Comparison of ENCODE assay signal across 8 mouse cellular contexts in genomic region chr11:115473626-115474275, GRCm38 (mm10). TPM values are rescaled to one million over a fixed set of nuclear protein-coding genes. Genes with fewer than 3 reads are reported as not detected.
A peak's percentile ranks its signal among the peaks of the same experiment; 100 is the strongest.
DNase-seq lines count a peak whose midpoint lies in the region; ATAC-seq and TF ChIP-seq lines count a peak whose summit lies in the region.

No protein-coding gene starts in this region.

- 12% methylated on average over 15 of the region's 15 CpGs for WGBS in embryonic facial prominence, embryonic 14.5 days
- WGBS in limb, embryonic 14.5 days, result 10% methylated on average over 15 of the region's 15 CpGs

- TF ChIP-seq POLR2A in limb, embryonic 14.5 days (IDR thresholded peaks at IDR 0.05; ENCODE audit: borderline replicate concordance, extremely low read depth, insufficient read depth, insufficient read length), result no peak

- H3K36me3 ChIP-seq in embryonic facial prominence, embryonic 14.5 days (ENCODE audit: control insufficient read depth, insufficient read depth, low read length), result no peaks in the 10 kb centered on the region
- H3K36me3 ChIP-seq in limb, embryonic 14.5 days (ENCODE audit: control insufficient read depth, insufficient read depth, low read length), result no peaks in the 10 kb centered on the region
- no peaks in the 10 kb centered on the region for H3K36me3 ChIP-seq in splenic B cell, adult 2 months (ENCODE audit: control insufficient read depth, insufficient read depth, low read length, poor library complexity, severe bottlenecking)

- peak; percentile 99 for DNase-seq in 3T3-L1 (ENCODE audit: low read depth, low spot score)
- peak; percentile 87 to 89 for DNase-seq in adrenal gland, postnatal 4 days (ENCODE audit: low spot score in 2 of 2)
- peak; percentile 95 for DNase-seq in embryonic facial prominence, embryonic 14.5 days (ENCODE audit: low spot score)
- DNase-seq in heart, adult 8-10 months (ENCODE audit: low spot score), result peak; percentile 97
- peak; percentile 98 for DNase-seq in kidney, adult 9 months
- DNase-seq in limb, embryonic 14.5 days (ENCODE audit: low spot score), result peak; percentile 97
- DNase-seq in splenic B cell, adult 2 months (ENCODE audit: low read depth, low spot score), result peak; percentile 95

- peak; percentile 39; the same call in 1 of the 2 replicates for ATAC-seq in embryonic facial prominence, embryonic 14.5 days (ENCODE audit: low read depth)
- ATAC-seq in limb, embryonic 14.5 days (ENCODE audit: low FRiP score, low read depth), result peak; percentile 39
- ATAC-seq in monocyte, adult 5-6 weeks (replicated peaks; ENCODE audit: insufficient number of reproducible peaks, low FRiP score, low TSS enrichment, poor library complexity, severe bottlenecking), result peak; percentile 50

- no peaks in the 10 kb centered on the region for H3K27me3 ChIP-seq in embryonic facial prominence, embryonic 14.5 days (replicated peaks; ENCODE audit: control insufficient read depth, insufficient read depth, low read length)
- no peaks in the 10 kb centered on the region for H3K27me3 ChIP-seq in limb, embryonic 14.5 days (ENCODE audit: control insufficient read depth, insufficient read depth, low read length)
- no peaks in the 10 kb centered on the region for H3K27me3 ChIP-seq in splenic B cell, adult 2 months (ENCODE audit: control insufficient read depth, insufficient read depth, low read length, poor library complexity, severe bottlenecking)

- H3K9ac ChIP-seq in embryonic facial prominence, embryonic 14.5 days (ENCODE audit: low read depth, low read length), result 0 out of 2 replicates have a peak overlapping the region, but pooled peaks have one; percentile 21
- H3K9ac ChIP-seq in limb, embryonic 14.5 days (ENCODE audit: low read depth, low read length, severe bottlenecking), result no peak overlapping the region

- no peaks in the 10 kb centered on the region for H3K9me3 ChIP-seq in embryonic facial prominence, embryonic 14.5 days (ENCODE audit: control insufficient read depth, low read length)
- H3K9me3 ChIP-seq in limb, embryonic 14.5 days (ENCODE audit: control insufficient read depth, low read length), result no peaks in the 10 kb centered on the region

- peak overlapping the region; percentile 41; the same call in 1 of the 2 replicates for H3K27ac ChIP-seq in embryonic facial prominence, embryonic 14.5 days (replicated peaks; ENCODE audit: low read depth, low read length)
- H3K27ac ChIP-seq in limb, embryonic 14.5 days (replicated peaks; ENCODE audit: low read depth, low read length), result peak overlapping the region; percentile 9; the same call in 1 of the 2 replicates

- peak overlapping the region; percentile 10; the same call in 1 of the 2 replicates for H3K4me3 ChIP-seq in embryonic facial prominence, embryonic 14.5 days (ENCODE audit: low read depth, low read length)
- no peak overlapping the region for H3K4me3 ChIP-seq in limb, embryonic 14.5 days (replicated peaks; ENCODE audit: low read length)

- H3K4me2 ChIP-seq in embryonic facial prominence, embryonic 14.5 days (ENCODE audit: low read depth, low read length), result peak overlapping the region; percentile 33; the same call in 1 of the 2 replicates
- H3K4me2 ChIP-seq in limb, embryonic 14.5 days (replicated peaks; ENCODE audit: low read depth, low read length, severe bottlenecking), result peak overlapping the region; percentile 13

- H3K4me1 ChIP-seq in embryonic facial prominence, embryonic 14.5 days (ENCODE audit: control insufficient read depth, insufficient read depth, low read length), result peaks cover 10% of the 10 kb centered on the region; the same call in 1 of the 2 replicates
- peaks cover 9% of the 10 kb centered on the region; the same call in 1 of the 2 replicates for H3K4me1 ChIP-seq in limb, embryonic 14.5 days (ENCODE audit: control insufficient read depth, insufficient read depth, low read length)

RNA-seq across cellular contexts. Expression of gene Armc7, which starts 1.7 kb away (rescaled TPM):
- total RNA-seq in adrenal gland, postnatal 4 days (2021), result 1 to 10 TPM; 7.6 to 8.5 TPM
- 7.6 TPM in 2 replicates for polyA plus RNA-seq in embryonic facial prominence, embryonic 14.5 days (2014; fragmentation: Nextera tagmentation; extraction: Ambion mirVana)
- 1 to 10 TPM; 1.2 to 2.2 (median 1.9) TPM for total RNA-seq in heart, adult 8-10 months (2022)
- 7.5 and 9.7 TPM in 2 replicates for polyA plus RNA-seq in limb, embryonic 14.5 days (2012; rRNA removed)
- 8.4 and 8.5 TPM in 2 replicates for polyA plus RNA-seq in limb, embryonic 14.5 days (2014; fragmentation: Nextera tagmentation; extraction: Ambion mirVana)
- total RNA-seq in monocyte, adult 5-6 weeks (2017), result 23.8 to 24.6 TPM (median 24.2 TPM) in 3 replicates

RNA-seq across cellular contexts. Expression of gene Slc16a5, which starts 11.5 kb away (rescaled TPM):
- total RNA-seq in adrenal gland, postnatal 4 days (2021), result 1 to 10 TPM in 1 of 2 experiments, under 1 TPM in 1; 0.51 to 3.6 TPM
- polyA plus RNA-seq in embryonic facial prominence, embryonic 14.5 days (2014; fragmentation: Nextera tagmentation; extraction: Ambion mirVana), result 0.15 and 0.18 TPM in 2 replicates
- not detected for total RNA-seq in heart, adult 8-10 months (2022)
- polyA plus RNA-seq in limb, embryonic 14.5 days (2012; rRNA removed), result 0.04 and 0.08 TPM in 2 replicates
- not detected in 2 replicates for polyA plus RNA-seq in limb, embryonic 14.5 days (2014; fragmentation: Nextera tagmentation; extraction: Ambion mirVana)
- total RNA-seq in monocyte, adult 5-6 weeks (2017), result 0.39 TPM in 1 of 3 replicates, not detected in the others

RNA-seq across cellular contexts. Expression of gene Nt5c, which starts 17.9 kb away (rescaled TPM):
- 100 to 1,000 TPM in 1 of 2 experiments, 10 to 100 TPM in 1; 91.6 to 113 TPM for total RNA-seq in adrenal gland, postnatal 4 days (2021)
- 70.9 and 74.8 TPM in 2 replicates for polyA plus RNA-seq in embryonic facial prominence, embryonic 14.5 days (2014; fragmentation: Nextera tagmentation; extraction: Ambion mirVana)
- 10 to 100 TPM in 2 of 4 experiments, 1 to 10 TPM in 2; 8.7 to 14.9 (median 10.1) TPM for total RNA-seq in heart, adult 8-10 months (2022)
- polyA plus RNA-seq in limb, embryonic 14.5 days (2012; rRNA removed), result 51.8 and 55.4 TPM in 2 replicates
- 70.6 and 76.6 TPM in 2 replicates for polyA plus RNA-seq in limb, embryonic 14.5 days (2014; fragmentation: Nextera tagmentation; extraction: Ambion mirVana)
- 154 to 190 TPM (median 179 TPM) in 3 replicates for total RNA-seq in monocyte, adult 5-6 weeks (2017)

RNA-seq across cellular contexts. Expression of gene Trim80, which starts 33.4 kb away (rescaled TPM):
- not detected for total RNA-seq in adrenal gland, postnatal 4 days (2021)
- polyA plus RNA-seq in embryonic facial prominence, embryonic 14.5 days (2014; fragmentation: Nextera tagmentation; extraction: Ambion mirVana), result 0.11 TPM in 1 of 2 replicates, not detected in the other
- under 1 TPM in 1 of 4 experiments, not detected in 3; 0.16 TPM for total RNA-seq in heart, adult 8-10 months (2022)
- not detected in 2 replicates for polyA plus RNA-seq in limb, embryonic 14.5 days (2012; rRNA removed)
- 0.15 TPM in 1 of 2 replicates, not detected in the other for polyA plus RNA-seq in limb, embryonic 14.5 days (2014; fragmentation: Nextera tagmentation; extraction: Ambion mirVana)
- not detected in 3 replicates for total RNA-seq in monocyte, adult 5-6 weeks (2017)

RNA-seq across cellular contexts. Expression of gene Jpt1, which starts 40.4 kb away (rescaled TPM):
- total RNA-seq in adrenal gland, postnatal 4 days (2021), result 100 to 1,000 TPM; 149 to 164 TPM
- polyA plus RNA-seq in embryonic facial prominence, embryonic 14.5 days (2014; fragmentation: Nextera tagmentation; extraction: Ambion mirVana), result 576 and 619 TPM in 2 replicates
- 100 to 1,000 TPM; 114 to 126 (median 121) TPM for total RNA-seq in heart, adult 8-10 months (2022)
- polyA plus RNA-seq in limb, embryonic 14.5 days (2012; rRNA removed), result 411 and 458 TPM in 2 replicates
- polyA plus RNA-seq in limb, embryonic 14.5 days (2014; fragmentation: Nextera tagmentation; extraction: Ambion mirVana), result 541 and 547 TPM in 2 replicates
- total RNA-seq in monocyte, adult 5-6 weeks (2017), result 230 to 253 TPM (median 234 TPM) in 3 replicates
